In the genomic region with DNA sequence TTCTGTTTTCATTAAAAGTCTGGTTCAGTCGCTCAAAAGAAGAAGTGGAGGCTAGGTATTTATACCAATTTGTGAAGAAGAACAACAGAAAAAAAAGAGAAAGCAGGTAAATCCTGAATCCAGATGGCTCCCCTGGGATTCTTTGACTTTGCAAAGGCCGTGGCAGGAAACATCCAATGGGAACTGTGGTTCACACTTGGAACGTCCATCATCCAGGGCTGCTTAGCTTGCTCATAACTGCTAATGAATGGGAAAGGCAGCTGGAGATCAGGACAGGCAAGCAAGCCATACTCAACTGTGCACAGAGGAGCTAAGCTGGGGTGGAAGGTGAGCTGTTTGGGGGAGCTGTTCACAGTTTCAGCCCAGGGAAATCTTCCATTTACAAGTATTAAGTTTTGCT, we compare ENCODE assay signal across 25 mouse cellular contexts.
DNase-seq lines count a peak whose midpoint lies in the region; ATAC-seq and TF ChIP-seq lines count a peak whose summit lies in the region.
"Had no signal": no experiment of that assay in that cellular context is flagged by ENCODE, and none has a peak within 500 bp of the region (broad histone marks: within the 10 kb centered on the region; RNA-seq: fewer than 3 reads in every experiment).

No protein-coding gene starts in this region.

- no peak for ATAC-seq in limb, embryonic 15.5 days (ENCODE audit: insufficient number of reproducible peaks, low FRiP score, low TSS enrichment, low read depth)
- ATAC-seq: forebrain, embryonic 14.5 days; hindbrain, embryonic 16.5 days; lung, postnatal 0 days had no signal

- 30% methylated on average over 3 of the region's 3 CpGs for WGBS in limb, embryonic 15.5 days
- 60% methylated on average over 3 of the region's 3 CpGs for WGBS in limb, embryonic 10.5 days
- 64% methylated on average over 3 of the region's 3 CpGs for WGBS in spleen, adult 2 months

- peak overlapping the region; percentile 3; the same call in 1 of the 2 replicates for H3K27ac ChIP-seq in gastrocnemius, adult 2 months
- H3K27ac ChIP-seq in limb, embryonic 15.5 days, result peak overlapping the region; percentile 50
- H3K27ac ChIP-seq in limb, embryonic 10.5 days, result no peak overlapping the region
- H3K27ac ChIP-seq in spleen, adult 2 months (ENCODE audit: insufficient read depth, low read length), result peak overlapping the region; percentile 82
- H3K27ac ChIP-seq: heart, embryonic 15.5 days; kidney, embryonic 15.5 days; neural tube, embryonic 15.5 days had no signal

- H3K9me3 ChIP-seq in limb, embryonic 15.5 days, result no peaks in the 10 kb centered on the region
- no peaks in the 10 kb centered on the region for H3K9me3 ChIP-seq in limb, embryonic 10.5 days (replicated peaks)
- H3K9me3 ChIP-seq: heart, embryonic 15.5 days; kidney, embryonic 15.5 days; neural tube, embryonic 15.5 days had no signal

- no peaks in the 10 kb centered on the region for H3K27me3 ChIP-seq in limb, embryonic 15.5 days
- no peaks in the 10 kb centered on the region for H3K27me3 ChIP-seq in limb, embryonic 10.5 days (ENCODE audit: low read depth, poor library complexity, severe bottlenecking)
- H3K27me3 ChIP-seq in spleen, adult 2 months (ENCODE audit: control insufficient read depth, insufficient read depth, low read length), result no peaks in the 10 kb centered on the region
- H3K27me3 ChIP-seq: heart, embryonic 15.5 days; kidney, embryonic 15.5 days; neural tube, embryonic 15.5 days had no signal

- DNase-seq in gastrocnemius, adult 2 months, result no peak
- DNase-seq in gastrocnemius, postnatal 14 days, result no peak
- DNase-seq in limb, embryonic 10.5 days (ENCODE audit: low spot score), result no peak
- DNase-seq in spleen, adult 2 months (ENCODE audit: low read depth in 1 of 2, low spot score in 2 of 2), result no peak
- no peak for DNase-seq in spleen, adult 18-20 months
- DNase-seq in Muller cell, postnatal 12 days (ENCODE audit: inconsistent ontology term), result no peak
- DNase-seq: adrenal gland, postnatal 25 days; cerebellum, adult 11-12 months; cerebellum, adult 9-11 months; gastrocnemius, postnatal 36 days; kidney, adult 18-20 months; kidney, postnatal 4 days; layer of hippocampus, adult 9-11 months; lung, adult 18-20 months; lung, postnatal 4 days; midbrain, embryonic 14.5 days; retina, postnatal 1 day; right cerebral cortex, postnatal 14 days had no signal

- intact Hi-C loops in gastrocnemius, adult 2 months (cut with DNase I), result no loop called here
- intact Hi-C loops in gastrocnemius, postnatal 14 days (cut with DNase I; ENCODE audit: low total_unique reads), result no loop called here

- no peak for TF ChIP-seq POLR2A in spleen, adult 2 months (IDR thresholded peaks at IDR 0.05; ENCODE audit: low read depth, low read length)

- H3K36me3 ChIP-seq in limb, embryonic 15.5 days, result no peaks in the 10 kb centered on the region
- no peaks in the 10 kb centered on the region for H3K36me3 ChIP-seq in limb, embryonic 10.5 days
- no peaks in the 10 kb centered on the region for H3K36me3 ChIP-seq in spleen, adult 2 months (ENCODE audit: control insufficient read depth, insufficient read depth, low read length)
- H3K36me3 ChIP-seq: heart, embryonic 15.5 days; kidney, embryonic 15.5 days; neural tube, embryonic 15.5 days had no signal

- no peak overlapping the region for H3K9ac ChIP-seq in limb, embryonic 15.5 days
- H3K9ac ChIP-seq: heart, embryonic 15.5 days; kidney, embryonic 15.5 days; neural tube, embryonic 15.5 days had no signal

- no peak overlapping the region for H3K4me3 ChIP-seq in gastrocnemius, adult 2 months
- H3K4me3 ChIP-seq in limb, embryonic 15.5 days, result no peak overlapping the region
- no peak overlapping the region for H3K4me3 ChIP-seq in limb, embryonic 10.5 days
- H3K4me3 ChIP-seq in spleen, adult 2 months (ENCODE audit: extremely low read depth, insufficient read depth, insufficient read length), result no peak overlapping the region
- H3K4me3 ChIP-seq: heart, embryonic 15.5 days; kidney, embryonic 15.5 days; neural tube, embryonic 15.5 days had no signal

- TF ChIP-seq CTCF in gastrocnemius, adult 2 months (IDR thresholded peaks at IDR 0.05), result no peak
- no peak for TF ChIP-seq CTCF in spleen, adult 2 months (IDR thresholded peaks at IDR 0.05; ENCODE audit: extremely low read depth, insufficient read depth, insufficient read length, insufficient replicate concordance)

- H3K4me1 ChIP-seq in limb, embryonic 15.5 days, result peaks cover 28% of the 10 kb centered on the region
- peaks cover 35% of the 10 kb centered on the region for H3K4me1 ChIP-seq in limb, embryonic 10.5 days
- H3K4me1 ChIP-seq in spleen, adult 2 months (ENCODE audit: control insufficient read depth, insufficient read depth, insufficient read length), result peaks cover 57% of the 10 kb centered on the region

- no peak overlapping the region for H3K4me2 ChIP-seq in limb, embryonic 15.5 days
- H3K4me2 ChIP-seq: heart, embryonic 15.5 days; kidney, embryonic 15.5 days; neural tube, embryonic 15.5 days had no signal
